Comparison of ENCODE assay signal across 8 mouse cellular contexts in genomic region chr9:45907078-45907428, GRCm38 (mm10). TPM values are rescaled to one million over a fixed set of nuclear protein-coding genes. Genes with fewer than 3 reads are reported as not detected.
A peak's percentile ranks its signal among the peaks of the same experiment; 100 is the strongest.
DNase-seq lines count a peak whose midpoint lies in the region; ATAC-seq and TF ChIP-seq lines count a peak whose summit lies in the region.

No protein-coding gene starts in this region.

- peak overlapping the region; percentile 81 for H3K4me2 ChIP-seq in kidney, embryonic 14.5 days (replicated peaks; ENCODE audit: low read depth, low read length)
- H3K4me2 ChIP-seq in forebrain, embryonic 16.5 days (ENCODE audit: low read length): peak overlapping the region; percentile 85

- H3K79me2 ChIP-seq in liver, adult 2 months (ENCODE audit: control insufficient read depth, insufficient read depth, low read length): peaks cover 21% of the 10 kb centered on the region

- in situ Hi-C loops in Patski (cut with MboI; ENCODE audit: low pct_unique_long_range_greater_than_20kb): no loop called here

- no peak for TF ChIP-seq POLR2A in liver, adult 2 months (IDR thresholded peaks at IDR 0.05; ENCODE audit: extremely low read depth, insufficient read depth, low read length)
- no peak for TF ChIP-seq POLR2A in small intestine, adult 2 months (IDR thresholded peaks at IDR 0.05; ENCODE audit: low read depth, low read length)

- peak overlapping the region; percentile 90 for H3K27ac ChIP-seq in kidney, embryonic 14.5 days (ENCODE audit: low read depth, low read length)
- peak overlapping the region; percentile 92 for H3K27ac ChIP-seq in forebrain, embryonic 16.5 days (ENCODE audit: low read length)
- peak overlapping the region; percentile 65 for H3K27ac ChIP-seq in liver, adult 2 months (replicated peaks; ENCODE audit: insufficient read depth, low read depth, low read length)
- H3K27ac ChIP-seq in small intestine, adult 2 months (ENCODE audit: insufficient read depth, low read depth, low read length): peak overlapping the region; percentile 67

- POLR2A ChIA-PET in Patski (lab: Charles Lee): interaction anchor here (1.0 to 1.1 kb wide), 2 partner anchors 22 to 24 kb away, joined by 3 read pairs; no protein-coding TSS in a partner anchor

- H3K4me1 ChIP-seq in kidney, embryonic 14.5 days (ENCODE audit: control insufficient read depth, insufficient read depth, low read length): peaks cover 16% of the 10 kb centered on the region
- peaks cover 24% of the 10 kb centered on the region for H3K4me1 ChIP-seq in forebrain, embryonic 16.5 days (replicated peaks; ENCODE audit: control insufficient read depth, insufficient read depth, low read length)
- peaks cover 11% of the 10 kb centered on the region for H3K4me1 ChIP-seq in liver, adult 2 months (ENCODE audit: control insufficient read depth, insufficient read depth, low read length)
- peaks cover 4% of the 10 kb centered on the region; the same call in 1 of the 2 replicates for H3K4me1 ChIP-seq in small intestine, adult 2 months (ENCODE audit: control insufficient read depth, insufficient read depth, insufficient read length, low read length)

- no peak for DNase-seq in kidney, adult 18-20 months
- no peak for DNase-seq in Patski (ENCODE audit: low read depth, low spot score)
- DNase-seq in liver, adult 2 months (ENCODE audit: extremely low read depth, low read depth, low spot score): no peak
- no peak for DNase-seq in ovary, postnatal 14 days (ENCODE audit: low spot score)
- no peak for DNase-seq in layer of hippocampus, adult 18-20 months (ENCODE audit: low spot score in 2 of 2)

- ATAC-seq in kidney, embryonic 14.5 days (ENCODE audit: low FRiP score, low TSS enrichment): no peak; the same call in none of the 2 replicates
- peak; percentile 8 for ATAC-seq in Patski
- peak; percentile 39 for ATAC-seq in forebrain, embryonic 16.5 days

- 0% methylated on average over 19 of the region's 19 CpGs for WGBS in kidney, embryonic 14.5 days
- WGBS in forebrain, embryonic 16.5 days: under 1% methylated on average over 19 of the region's 19 CpGs
- WGBS in liver, adult 2 months: under 1% methylated on average over 19 of the region's 19 CpGs
- WGBS in small intestine, adult 2 months: under 1% methylated on average over 18 of the region's 19 CpGs

- no peaks in the 10 kb centered on the region for H3K9me3 ChIP-seq in kidney, embryonic 14.5 days (ENCODE audit: control insufficient read depth, low read length)
- H3K9me3 ChIP-seq in forebrain, embryonic 16.5 days (ENCODE audit: control insufficient read depth, low read length): no peaks in the 10 kb centered on the region

- H3K9ac ChIP-seq in kidney, embryonic 14.5 days (ENCODE audit: low read depth, low read length): peak overlapping the region; percentile 96
- H3K9ac ChIP-seq in forebrain, embryonic 16.5 days (replicated peaks; ENCODE audit: low read depth, low read length): peak overlapping the region; percentile 96
- H3K9ac ChIP-seq in liver, adult 2 months (ENCODE audit: low read depth, low read length): peak overlapping the region; percentile 78

- H3K4me3 ChIP-seq in kidney, embryonic 14.5 days (ENCODE audit: low read length): peak overlapping the region; percentile 96
- peak overlapping the region; percentile 86 for H3K4me3 ChIP-seq in forebrain, embryonic 16.5 days (replicated peaks; ENCODE audit: low read length)
- H3K4me3 ChIP-seq in liver, adult 2 months (ENCODE audit: insufficient read depth, low read depth, low read length): peak overlapping the region; percentile 95
- peak overlapping the region; percentile 83 for H3K4me3 ChIP-seq in small intestine, adult 2 months (ENCODE audit: low read depth, low read length)

- peaks cover 40% of the 10 kb centered on the region for H3K36me3 ChIP-seq in kidney, embryonic 14.5 days (ENCODE audit: control insufficient read depth, insufficient read depth, low read length)
- H3K36me3 ChIP-seq in forebrain, embryonic 16.5 days (ENCODE audit: control insufficient read depth, insufficient read depth): peaks cover 21% of the 10 kb centered on the region
- peaks cover 17% of the 10 kb centered on the region for H3K36me3 ChIP-seq in liver, adult 2 months (ENCODE audit: control insufficient read depth, insufficient read depth, low read length)
- peaks cover 28% of the 10 kb centered on the region for H3K36me3 ChIP-seq in small intestine, adult 2 months (ENCODE audit: control insufficient read depth, insufficient read depth, low read length)

- no peaks in the 10 kb centered on the region for H3K27me3 ChIP-seq in kidney, embryonic 14.5 days (ENCODE audit: control insufficient read depth, insufficient read depth, low read length)
- no peaks in the 10 kb centered on the region for H3K27me3 ChIP-seq in Patski
- no peaks in the 10 kb centered on the region for H3K27me3 ChIP-seq in forebrain, embryonic 16.5 days (replicated peaks; ENCODE audit: control insufficient read depth, insufficient read depth, low read length)
- no peaks in the 10 kb centered on the region for H3K27me3 ChIP-seq in liver, adult 2 months (ENCODE audit: control insufficient read depth, insufficient read depth, low read length)
- H3K27me3 ChIP-seq in small intestine, adult 2 months (ENCODE audit: control insufficient read depth, insufficient read depth, low read length): no peaks in the 10 kb centered on the region

- TF ChIP-seq CTCF in Patski (IDR thresholded peaks at IDR 0.05): no peak
- no peak for TF ChIP-seq CTCF in liver, adult 2 months (IDR thresholded peaks at IDR 0.05; ENCODE audit: low read depth, low read length)
- TF ChIP-seq CTCF in small intestine, adult 2 months (IDR thresholded peaks at IDR 0.05; ENCODE audit: extremely low read depth, insufficient read length, insufficient replicate concordance, low read depth, low read length): no peak

- CTCF ChIA-PET in Patski (lab: Charles Lee): no interaction called here

RNA-seq across cellular contexts. Expression of gene Rnf214, which starts 0.3 kb away (rescaled TPM):
- polyA plus RNA-seq in kidney, embryonic 14.5 days (2014; fragmentation: Nextera tagmentation; extraction: Ambion mirVana): 54.0 and 74.3 TPM in 2 replicates
- polyA plus RNA-seq in Patski (2021): 46.8 TPM
- polyA plus RNA-seq in forebrain, embryonic 16.5 days (2015; fragmentation: Nextera tagmentation; extraction: Ambion mirVana): 79.6 and 98.3 TPM in 2 replicates
- total RNA-seq in liver, adult 2 months (2014; rRNA removed): 16.3 and 18.5 TPM in 2 replicates
- 11.2 and 12.4 TPM in 2 replicates for polyA plus RNA-seq in liver, adult 2 months (2012; rRNA removed)
- 4.8 and 11.4 TPM in 2 replicates for polyA plus RNA-seq in small intestine, adult 2 months (2012; rRNA removed)
- total RNA-seq in layer of hippocampus, adult 18-20 months (2021): 10 to 100 TPM; 71.8 to 73.2 TPM

RNA-seq across cellular contexts. Expression of gene Pcsk7, which starts 0.8 kb away (rescaled TPM):
- polyA plus RNA-seq in kidney, embryonic 14.5 days (2014; fragmentation: Nextera tagmentation; extraction: Ambion mirVana): 7.8 and 16.2 TPM in 2 replicates
- polyA plus RNA-seq in Patski (2021): 25.4 TPM
- 22.9 and 30.5 TPM in 2 replicates for polyA plus RNA-seq in forebrain, embryonic 16.5 days (2015; fragmentation: Nextera tagmentation; extraction: Ambion mirVana)
- 26.7 and 29.3 TPM in 2 replicates for total RNA-seq in liver, adult 2 months (2014; rRNA removed)
- 19.0 and 27.7 TPM in 2 replicates for polyA plus RNA-seq in liver, adult 2 months (2012; rRNA removed)
- 14.2 and 38.9 TPM in 2 replicates for polyA plus RNA-seq in small intestine, adult 2 months (2012; rRNA removed)
- total RNA-seq in layer of hippocampus, adult 18-20 months (2021): 10 to 100 TPM; 21.4 to 23.1 TPM

RNA-seq across cellular contexts. Expression of gene Tagln, which starts 28.8 kb away (rescaled TPM):
- 31.5 and 35.9 TPM in 2 replicates for polyA plus RNA-seq in kidney, embryonic 14.5 days (2014; fragmentation: Nextera tagmentation; extraction: Ambion mirVana)
- polyA plus RNA-seq in Patski (2021): 930 TPM
- 5.0 and 5.6 TPM in 2 replicates for polyA plus RNA-seq in forebrain, embryonic 16.5 days (2015; fragmentation: Nextera tagmentation; extraction: Ambion mirVana)
- 5.3 and 5.4 TPM in 2 replicates for total RNA-seq in liver, adult 2 months (2014; rRNA removed)
- 6.3 and 7.2 TPM in 2 replicates for polyA plus RNA-seq in liver, adult 2 months (2012; rRNA removed)
- polyA plus RNA-seq in small intestine, adult 2 months (2012; rRNA removed): 323 and 328 TPM in 2 replicates
- total RNA-seq in layer of hippocampus, adult 18-20 months (2021): 1 to 10 TPM; 3.4 to 8.3 TPM

RNA-seq across cellular contexts. Expression of gene Sidt2, which starts 48.0 kb away (rescaled TPM):
- 26.8 and 42.3 TPM in 2 replicates for polyA plus RNA-seq in kidney, embryonic 14.5 days (2014; fragmentation: Nextera tagmentation; extraction: Ambion mirVana)
- 132 TPM for polyA plus RNA-seq in Patski (2021)
- polyA plus RNA-seq in forebrain, embryonic 16.5 days (2015; fragmentation: Nextera tagmentation; extraction: Ambion mirVana): 39.6 and 42.7 TPM in 2 replicates
- 48.9 and 60.9 TPM in 2 replicates for total RNA-seq in liver, adult 2 months (2014; rRNA removed)
- polyA plus RNA-seq in liver, adult 2 months (2012; rRNA removed): 330 and 511 TPM in 2 replicates
- 337 and 348 TPM in 2 replicates for polyA plus RNA-seq in small intestine, adult 2 months (2012; rRNA removed)
- total RNA-seq in layer of hippocampus, adult 18-20 months (2021): 10 to 100 TPM; 69.1 to 76.4 TPM
